Mouse (Mus musculus) macrophage (primary cell): ENCODE measurements around the gene S100a11. TPM values are rescaled to one million over a fixed set of nuclear protein-coding genes. Genes with fewer than 3 reads are reported as not detected.
A peak's percentile ranks its signal among the peaks of the same experiment; 100 is the strongest.

Experiments used
- H3K27ac ChIP-seq: fragments of 350-480 bp; formaldehyde crosslinking; 2 replicates; pipeline ENCODE4 v1.9.0; 2021
- H3K36me3 ChIP-seq: fragments of 350-480 bp; formaldehyde crosslinking; 2 replicates; pipeline ENCODE4 v1.9.0; 2021; ENCODE audit errors: inconsistent target
- H3K4me3 ChIP-seq: fragments of 350-480 bp; formaldehyde crosslinking; 2 replicates; pipeline ENCODE4 v1.9.0; 2021; ENCODE audit errors: inconsistent target
- H3K79me2 ChIP-seq: fragments of 350-480 bp; formaldehyde crosslinking; 2 replicates; pipeline ENCODE4 v1.9.0; 2021; ENCODE audit errors: inconsistent target
- WGBS: methylation state at CpG from one replicate; pipeline ENCODE4 v1.1.7; 2026; ENCODE audit warnings: inconsistent platforms; ENCODE audit not compliant: missing documents; 5-methylcytosine and 5-hydroxymethylcytosine counted together
- polyA plus RNA-seq: library from polyadenylated mRNA; stranded (reverse); fragments of 250-400 nt; gene quantifications from 3 replicates; pipeline ENCODE4 v1.2.4, GENCODE M21; 2018; ENCODE audit warnings: inconsistent platforms

Gene S100a11
- polyA plus RNA-seq, 1 experiment from 2014 or later, result 542 TPM

DNA sequence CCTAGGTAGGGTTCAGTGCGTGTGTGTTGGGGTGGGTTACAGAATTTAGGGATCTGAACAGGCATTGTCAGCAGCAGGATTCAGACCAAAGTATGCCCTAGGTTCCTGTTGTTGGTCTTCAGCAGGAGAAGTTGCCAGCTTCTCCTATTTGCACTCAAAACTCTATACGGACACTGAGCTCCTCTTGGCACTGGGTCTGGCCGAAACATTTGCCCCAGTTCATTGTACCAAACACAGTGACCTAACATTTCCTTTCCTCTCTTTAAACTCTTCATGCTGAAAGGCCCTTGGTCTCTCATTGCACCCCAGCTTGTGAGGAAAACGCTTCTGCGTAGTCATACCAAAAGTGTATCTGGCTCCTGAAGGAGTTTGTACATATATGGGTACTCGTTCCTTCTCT is 39.7 kb downstream of the S100a11 start:
- Histone ChIP-seq H3K27ac (no peak overlapping the region), H3K4me3 (no peak overlapping the region), H3K79me2 (peaks cover 72% of the 10 kb centered on the region), H3K36me3 (peaks cover 35% of the 10 kb centered on the region)
- WGBS, result 88% methylated on average over 6 of the region's 6 CpGs

DNA sequence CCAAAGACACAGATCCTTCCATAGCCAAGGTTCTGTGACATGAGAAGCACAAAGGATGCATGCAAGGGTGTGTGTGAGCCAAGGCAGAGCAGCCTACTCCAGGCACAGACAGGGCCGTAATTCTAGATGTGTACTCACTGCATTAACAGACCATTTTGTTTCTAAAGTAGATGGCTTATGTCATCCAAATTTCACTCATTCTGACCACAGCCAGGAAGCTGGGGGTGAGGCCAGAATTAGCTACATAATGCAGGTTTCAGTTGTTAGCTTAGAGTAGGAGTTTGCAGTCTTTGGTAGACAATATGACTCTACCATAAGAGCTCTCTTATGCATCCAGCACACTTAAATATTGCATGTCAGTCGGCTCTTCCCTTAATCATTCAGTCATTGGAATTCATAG is 42.1 kb downstream of the S100a11 start:
- H3K36me3 ChIP-seq, result peaks cover 36% of the 10 kb centered on the region
- H3K79me2 ChIP-seq, result peaks cover 51% of the 10 kb centered on the region
- no peak overlapping the region for H3K4me3 ChIP-seq
- H3K27ac ChIP-seq, result no peak overlapping the region
- WGBS, result 35% methylated on average over 2 of the region's 2 CpGs

DNA sequence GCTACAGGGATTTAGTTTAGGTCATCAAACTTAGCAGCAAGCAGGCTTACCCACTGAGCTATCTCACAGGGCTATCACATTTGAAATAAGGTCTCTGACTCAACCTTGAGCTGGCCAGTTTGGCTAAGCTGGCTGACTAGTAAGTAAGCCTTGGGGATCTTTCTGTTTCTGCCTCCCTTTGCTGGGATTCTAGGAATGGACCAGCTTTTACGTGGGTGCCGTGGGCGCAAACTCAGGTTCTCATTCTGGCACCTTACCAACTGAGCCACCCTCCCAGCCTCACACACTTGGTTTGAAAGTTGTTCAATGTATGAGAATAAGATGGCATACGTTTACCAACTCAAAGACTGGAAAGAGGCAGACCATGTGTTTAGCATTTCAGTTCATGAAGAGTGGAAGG is 42.9 kb downstream of the S100a11 start:
- Histone ChIP-seq H3K4me3 (no peak overlapping the region), H3K36me3 (peaks cover 36% of the 10 kb centered on the region), H3K79me2 (peaks cover 42% of the 10 kb centered on the region), H3K27ac (no peak overlapping the region)
- 100% methylated on average over 4 of the region's 4 CpGs for WGBS

DNA sequence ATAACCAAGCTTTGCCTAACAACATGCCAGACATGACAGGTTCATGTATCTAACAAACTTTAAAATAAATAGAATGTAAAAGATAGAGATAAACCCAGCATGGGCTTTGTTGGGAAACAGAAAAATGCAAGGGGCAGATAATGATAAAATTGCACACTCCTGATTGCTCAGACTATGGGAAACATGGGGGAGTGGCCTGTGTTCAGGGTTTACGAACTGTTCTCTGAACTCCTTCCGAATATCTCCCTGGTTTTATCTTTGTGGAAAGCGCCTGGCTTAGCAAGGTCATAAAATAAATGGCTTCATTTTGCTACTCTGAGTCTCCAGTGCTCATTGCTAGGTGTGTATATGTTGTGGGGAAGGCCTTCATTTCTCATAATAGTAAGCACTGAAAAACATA is 46.6 kb downstream of the S100a11 start:
- WGBS, result 81% methylated on average over 3 of the region's 3 CpGs
- H3K36me3 ChIP-seq, result peaks cover 26% of the 10 kb centered on the region
- H3K79me2 ChIP-seq, result peaks cover 6% of the 10 kb centered on the region
- H3K4me3 ChIP-seq, result no peak overlapping the region
- H3K27ac ChIP-seq, result no peak overlapping the region

DNA sequence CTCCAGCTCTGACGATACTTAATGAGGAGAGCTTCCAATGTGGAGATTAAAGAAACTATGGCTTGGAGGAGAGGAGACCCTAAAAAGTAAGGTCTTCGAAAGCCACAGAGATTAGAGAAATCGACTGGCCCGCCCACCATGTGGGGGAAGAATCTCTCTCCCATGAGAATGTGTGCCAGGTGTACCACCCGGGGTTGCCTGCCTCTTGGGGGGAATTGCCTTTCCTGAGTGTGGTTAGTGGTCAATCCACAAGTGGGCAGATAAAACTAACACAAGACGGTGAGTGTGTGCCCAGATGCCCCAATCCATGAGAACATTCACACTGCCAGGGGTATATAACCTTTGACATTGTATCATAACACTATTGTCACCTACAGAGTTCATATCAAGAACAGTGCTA is 47.4 kb downstream of the S100a11 start:
- H3K27ac ChIP-seq, result no peak overlapping the region

DNA sequence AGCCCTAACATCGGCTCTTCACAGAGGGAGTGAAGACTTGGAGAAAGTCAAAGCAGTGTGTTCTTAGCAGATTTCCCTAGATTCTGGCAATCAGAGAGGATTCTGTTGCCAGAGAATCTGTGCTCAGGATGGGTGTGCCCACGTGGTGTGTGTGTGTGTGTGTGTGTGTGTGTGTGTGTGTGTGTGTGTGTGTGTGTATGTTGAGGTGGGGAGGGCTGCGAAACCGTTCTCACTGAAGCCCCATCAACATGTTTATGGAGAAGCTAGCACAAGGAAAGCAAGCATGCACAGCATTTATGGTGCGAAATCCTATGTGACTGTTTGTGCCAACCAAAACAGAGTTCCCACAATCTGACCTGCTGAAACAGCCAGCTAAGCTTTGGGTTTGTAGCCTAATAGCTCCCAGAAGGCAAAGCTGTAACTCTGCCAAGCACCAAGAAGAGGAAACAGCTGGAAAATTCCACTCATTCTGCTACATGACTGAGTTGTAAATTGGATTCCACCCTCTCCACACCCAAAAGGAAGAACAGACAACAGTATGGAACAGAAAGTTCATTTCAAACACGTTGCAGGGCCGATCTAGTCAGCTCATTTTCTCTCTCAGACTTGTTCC is 48.2 kb downstream of the S100a11 start:
- H3K79me2 ChIP-seq, result no peaks in the 10 kb centered on the region
- 83% methylated on average over 5 of the region's 7 CpGs for WGBS
- H3K36me3 ChIP-seq, result peaks cover 15% of the 10 kb centered on the region
- H3K4me3 ChIP-seq, result no peak overlapping the region
- H3K27ac ChIP-seq, result no peak overlapping the region

More for the DNA sequence above, 47.4 kb downstream of the S100a11 start:
- peaks cover 23% of the 10 kb centered on the region for H3K36me3 ChIP-seq
- H3K79me2 ChIP-seq, result no peaks in the 10 kb centered on the region
- H3K4me3 ChIP-seq, result no peak overlapping the region
- WGBS, result 68% methylated on average over 6 of the region's 6 CpGs

DNA sequence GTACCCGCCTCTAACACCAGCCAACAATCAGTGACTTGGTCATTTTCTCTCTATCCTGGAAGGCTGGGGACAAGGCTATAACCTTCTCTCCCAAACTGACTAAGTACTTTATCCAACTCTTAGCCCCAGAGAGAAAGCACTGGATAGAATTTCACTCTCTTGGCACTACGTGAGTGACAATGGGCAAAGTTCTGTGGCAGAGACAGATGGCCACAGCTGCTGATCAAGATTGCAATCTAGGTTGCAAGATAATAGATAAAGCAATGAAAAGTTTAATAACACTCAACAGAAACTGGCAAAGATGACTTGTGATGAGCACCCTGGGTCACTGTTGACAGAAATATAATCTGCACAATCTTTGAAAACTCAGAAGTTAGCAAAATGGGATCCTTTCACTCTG is 48.8 kb downstream of the S100a11 start:
- Histone ChIP-seq H3K4me3 (no peak overlapping the region), H3K36me3 (peaks cover 10% of the 10 kb centered on the region; the same call in 1 of the 2 replicates), H3K27ac (no peak overlapping the region), H3K79me2 (no peaks in the 10 kb centered on the region)
- 77% methylated on average over 2 of the region's 2 CpGs for WGBS

DNA sequence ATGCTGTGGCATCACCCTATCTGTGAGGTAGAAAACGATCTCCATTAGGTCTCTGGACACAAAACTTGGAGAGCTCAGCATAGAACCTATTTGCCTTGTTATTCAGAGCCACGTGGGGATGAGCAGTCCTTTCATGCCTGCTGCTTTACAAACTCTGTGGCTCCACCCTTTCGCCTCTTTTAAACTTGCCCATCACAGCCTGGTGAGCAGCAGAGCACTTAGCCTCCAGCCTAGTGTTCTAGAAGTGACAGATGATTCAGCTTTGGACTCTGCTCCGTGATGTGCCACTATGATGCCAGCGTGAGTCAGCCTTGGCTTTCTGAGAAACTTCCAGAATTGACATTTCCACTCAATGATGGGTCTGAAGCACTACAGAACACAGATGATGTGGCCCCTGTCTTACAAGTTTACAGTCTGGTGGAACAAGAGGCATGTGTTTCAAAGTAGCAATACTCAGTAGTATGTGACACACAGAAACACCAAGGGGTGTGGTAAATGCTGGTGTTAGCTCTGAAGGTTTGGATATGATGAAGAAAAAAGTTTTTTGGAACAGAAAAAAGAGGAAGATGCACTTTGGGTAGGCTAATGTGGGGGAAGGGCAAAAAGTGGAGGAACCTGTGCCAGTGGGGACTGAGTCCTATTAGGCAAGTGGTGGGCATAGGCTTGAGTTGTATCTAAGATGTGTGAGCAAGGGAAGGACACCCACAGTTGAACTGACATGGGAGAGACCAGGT is 51.9 kb downstream of the S100a11 start:
- Histone ChIP-seq H3K36me3 (no peaks in the 10 kb centered on the region), H3K27ac (peak overlapping the region; percentile 13; the same call in 1 of the 2 replicates), H3K4me3 (no peak overlapping the region), H3K79me2 (no peaks in the 10 kb centered on the region)
- WGBS, result 48% methylated on average over 4 of the region's 5 CpGs

Other genes with a start within 250 kb of the S100a11 start
- not detected in 3 replicates for gene Flg, start 247.0 kb upstream of the S100a11 start, polyA plus RNA-seq
- gene Hrnr, start 200.7 kb upstream of the S100a11 start, polyA plus RNA-seq, result not detected in 3 replicates
- gene Rptn, start 126.8 kb upstream of the S100a11 start, polyA plus RNA-seq, result not detected in 3 replicates
- 0.03 to 0.06 TPM in 2 of 3 replicates, not detected in the other for gene Tchh, start 78.2 kb upstream of the S100a11 start, polyA plus RNA-seq
- not detected in 3 replicates for gene Tchhl1, start 51.7 kb upstream of the S100a11 start, polyA plus RNA-seq
- gene S100a10, start 34.6 kb downstream of the S100a11 start, polyA plus RNA-seq, result 266 to 423 TPM (median 285 TPM) in 3 replicates
- gene Tdpoz2, start 132.2 kb downstream of the S100a11 start, polyA plus RNA-seq, result not detected in 3 replicates
- gene Tdpoz1, start 155.8 kb downstream of the S100a11 start, polyA plus RNA-seq, result not detected in 3 replicates
- gene Gm37596, start 172.6 kb downstream of the S100a11 start, polyA plus RNA-seq, result not detected in 3 replicates